In the genomic region with DNA sequence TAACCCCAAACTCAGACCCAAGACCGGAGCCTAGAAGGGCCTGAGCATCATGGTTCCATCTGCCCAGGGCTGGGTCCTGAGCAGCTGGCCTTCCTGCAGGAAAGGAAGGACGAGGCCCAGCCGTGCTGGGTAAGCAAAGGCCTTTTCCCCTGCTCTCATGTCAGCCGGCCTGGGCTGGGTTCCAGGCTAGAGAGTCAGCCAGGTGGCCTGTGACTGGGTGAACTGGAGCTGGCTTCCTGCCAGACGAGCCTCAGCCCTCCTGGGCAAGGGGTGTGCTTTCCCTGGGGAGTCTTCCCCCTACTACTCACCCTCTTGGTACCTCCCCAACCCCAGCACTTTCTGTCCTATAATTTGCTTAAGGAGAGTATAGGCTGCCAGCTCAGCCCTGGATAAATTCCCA, we compare ENCODE assay signal across 16 mouse cellular contexts. TPM values are rescaled to one million over a fixed set of nuclear protein-coding genes. Genes with fewer than 3 reads are reported as not detected.
DNase-seq lines count a peak whose midpoint lies in the region; ATAC-seq and TF ChIP-seq lines count a peak whose summit lies in the region.
"Had no signal": no experiment of that assay in that cellular context is flagged by ENCODE, and none has a peak within 500 bp of the region (broad histone marks: within the 10 kb centered on the region; RNA-seq: fewer than 3 reads in every experiment).

No protein-coding gene starts in this region.

- no peak for TF ChIP-seq POLR2A in cerebellum, adult 2 months (IDR thresholded peaks at IDR 0.05; ENCODE audit: borderline replicate concordance, insufficient read depth, low read length)

- WGBS in cerebellum, adult 2 months = 8% methylated on average over 5 of the region's 5 CpGs
- 75% methylated on average over 5 of the region's 5 CpGs for WGBS in hindbrain, embryonic 13.5 days
- WGBS in hindbrain, embryonic 16.5 days = 54% methylated on average over 5 of the region's 5 CpGs
- WGBS in neural tube, embryonic 14.5 days = 78% methylated on average over 5 of the region's 5 CpGs
- 79% methylated on average over 5 of the region's 5 CpGs for WGBS in neural tube, embryonic 15.5 days
- 64% methylated on average over 5 of the region's 5 CpGs for WGBS in midbrain, postnatal 0 days

- H3K4me3 ChIP-seq in cerebellum, adult 2 months (replicated peaks; ENCODE audit: insufficient read depth, low read depth, low read length) = no peak overlapping the region
- no peak overlapping the region for H3K4me3 ChIP-seq in hindbrain, embryonic 13.5 days
- H3K4me3 ChIP-seq in hindbrain, embryonic 16.5 days (ENCODE audit: low read length) = no peak overlapping the region
- no peak overlapping the region for H3K4me3 ChIP-seq in neural tube, embryonic 14.5 days (ENCODE audit: low read depth, low read length)
- no peak overlapping the region for H3K4me3 ChIP-seq in neural tube, embryonic 15.5 days (replicated peaks)
- H3K4me3 ChIP-seq in midbrain, postnatal 0 days (ENCODE audit: low read depth, low read length) = no peak overlapping the region
- H3K4me3 ChIP-seq: hindbrain, embryonic 12.5 days; left cerebral cortex, adult 2 months had no signal

- peak overlapping the region; percentile 75 for H3K27ac ChIP-seq in cerebellum, adult 2 months (ENCODE audit: insufficient read depth, low read length)
- H3K27ac ChIP-seq in hindbrain, embryonic 13.5 days = no peak overlapping the region
- no peak overlapping the region for H3K27ac ChIP-seq in hindbrain, embryonic 16.5 days (ENCODE audit: low read depth, low read length)
- H3K27ac ChIP-seq in neural tube, embryonic 14.5 days (ENCODE audit: low read depth, low read length) = no peak overlapping the region
- no peak overlapping the region for H3K27ac ChIP-seq in neural tube, embryonic 15.5 days (replicated peaks)
- H3K27ac ChIP-seq in midbrain, postnatal 0 days (ENCODE audit: low read depth, low read length) = no peak overlapping the region
- H3K27ac ChIP-seq: hindbrain, embryonic 12.5 days; left cerebral cortex, adult 2 months had no signal

- 0 out of 2 replicates have a peak overlapping the region, but pooled peaks have one; percentile 9 for H3K9ac ChIP-seq in hindbrain, embryonic 13.5 days
- no peak overlapping the region for H3K9ac ChIP-seq in hindbrain, embryonic 16.5 days (ENCODE audit: low read depth, low read length)
- H3K9ac ChIP-seq in neural tube, embryonic 14.5 days (replicated peaks; ENCODE audit: low read depth, low read length) = 0 out of 2 replicates have a peak overlapping the region, but pooled peaks have one; percentile 7
- no peak overlapping the region for H3K9ac ChIP-seq in neural tube, embryonic 15.5 days (replicated peaks)
- H3K9ac ChIP-seq in midbrain, postnatal 0 days (replicated peaks; ENCODE audit: low read length, poor library complexity, severe bottlenecking) = no peak overlapping the region
- H3K9ac ChIP-seq: hindbrain, embryonic 12.5 days had no signal

- no peak overlapping the region for H3K4me2 ChIP-seq in hindbrain, embryonic 13.5 days
- no peak overlapping the region for H3K4me2 ChIP-seq in hindbrain, embryonic 16.5 days (ENCODE audit: low read length)
- no peak overlapping the region for H3K4me2 ChIP-seq in neural tube, embryonic 14.5 days (ENCODE audit: low read depth, low read length)
- no peak overlapping the region for H3K4me2 ChIP-seq in neural tube, embryonic 15.5 days
- H3K4me2 ChIP-seq in midbrain, postnatal 0 days (ENCODE audit: low read depth, low read length, poor library complexity, severe bottlenecking) = no peak overlapping the region
- H3K4me2 ChIP-seq: hindbrain, embryonic 12.5 days had no signal

- H3K4me1 ChIP-seq in cerebellum, adult 2 months (ENCODE audit: control insufficient read depth, insufficient read depth, low read length) = peaks cover 17% of the 10 kb centered on the region
- H3K4me1 ChIP-seq in hindbrain, embryonic 13.5 days (replicated peaks) = peaks cover 15% of the 10 kb centered on the region
- H3K4me1 ChIP-seq in hindbrain, embryonic 16.5 days (ENCODE audit: control insufficient read depth, insufficient read depth, low read depth, low read length) = peaks cover 11% of the 10 kb centered on the region
- H3K4me1 ChIP-seq in neural tube, embryonic 14.5 days (ENCODE audit: control insufficient read depth, insufficient read depth, low read length) = peaks cover 11% of the 10 kb centered on the region
- H3K4me1 ChIP-seq in neural tube, embryonic 15.5 days = peaks cover 22% of the 10 kb centered on the region
- H3K4me1 ChIP-seq in midbrain, postnatal 0 days (ENCODE audit: insufficient read depth, low read length) = peaks cover 8% of the 10 kb centered on the region; the same call in 1 of the 2 replicates

- H3K27me3 ChIP-seq in cerebellum, adult 2 months (ENCODE audit: control insufficient read depth, insufficient read depth, low read length) = no peaks in the 10 kb centered on the region
- H3K27me3 ChIP-seq in hindbrain, embryonic 13.5 days = no peaks in the 10 kb centered on the region
- no peaks in the 10 kb centered on the region for H3K27me3 ChIP-seq in hindbrain, embryonic 16.5 days (replicated peaks; ENCODE audit: control insufficient read depth, insufficient read depth, low read length)
- no peaks in the 10 kb centered on the region for H3K27me3 ChIP-seq in neural tube, embryonic 14.5 days (ENCODE audit: control insufficient read depth, insufficient read depth, low read length)
- no peaks in the 10 kb centered on the region for H3K27me3 ChIP-seq in neural tube, embryonic 15.5 days (replicated peaks)
- H3K27me3 ChIP-seq in midbrain, postnatal 0 days (ENCODE audit: insufficient read depth, low read length) = no peaks in the 10 kb centered on the region
- H3K27me3 ChIP-seq: hindbrain, embryonic 12.5 days had no signal

- peaks cover 65% of the 10 kb centered on the region for H3K36me3 ChIP-seq in hindbrain, embryonic 13.5 days
- peaks cover 37% of the 10 kb centered on the region for H3K36me3 ChIP-seq in hindbrain, embryonic 16.5 days (ENCODE audit: control insufficient read depth, insufficient read depth, low read length)
- H3K36me3 ChIP-seq in neural tube, embryonic 14.5 days (ENCODE audit: control insufficient read depth, insufficient read depth, low read length) = peaks cover 35% of the 10 kb centered on the region
- peaks cover 47% of the 10 kb centered on the region for H3K36me3 ChIP-seq in neural tube, embryonic 15.5 days
- peaks cover 49% of the 10 kb centered on the region for H3K36me3 ChIP-seq in midbrain, postnatal 0 days (ENCODE audit: insufficient read depth, low read length)

- no peak for ATAC-seq in cerebellum, adult (ENCODE audit: insufficient number of reproducible peaks, low FRiP score, low TSS enrichment)
- no peak for ATAC-seq in hindbrain, embryonic 13.5 days (ENCODE audit: low FRiP score)
- no peak for ATAC-seq in hindbrain, embryonic 16.5 days
- no peak for ATAC-seq in neural tube, embryonic 14.5 days (ENCODE audit: low read depth)
- ATAC-seq in neural tube, embryonic 15.5 days (ENCODE audit: low FRiP score) = no peak
- ATAC-seq in midbrain, postnatal 0 days (ENCODE audit: low FRiP score) = no peak
- ATAC-seq in erythroblast, adult 5-6 weeks (replicated peaks; ENCODE audit: low FRiP score, poor library complexity, severe bottlenecking) = no peak

- no peaks in the 10 kb centered on the region for H3K9me3 ChIP-seq in hindbrain, embryonic 13.5 days
- no peaks in the 10 kb centered on the region for H3K9me3 ChIP-seq in hindbrain, embryonic 16.5 days (ENCODE audit: control insufficient read depth, low read length)
- H3K9me3 ChIP-seq in neural tube, embryonic 14.5 days (ENCODE audit: control insufficient read depth, low read length) = no peaks in the 10 kb centered on the region
- no peaks in the 10 kb centered on the region for H3K9me3 ChIP-seq in neural tube, embryonic 15.5 days (replicated peaks)
- no peaks in the 10 kb centered on the region for H3K9me3 ChIP-seq in midbrain, postnatal 0 days (ENCODE audit: low read length)
- H3K9me3 ChIP-seq: hindbrain, embryonic 12.5 days had no signal

- TF ChIP-seq CTCF in cerebellum, adult 2 months (IDR thresholded peaks at IDR 0.05; ENCODE audit: borderline replicate concordance, insufficient read depth, low read depth, low read length) = no peak
- no peak for TF ChIP-seq CTCF in midbrain, postnatal 0 days (IDR thresholded peaks at IDR 0.05)

- peak; percentile 56 to 63 for DNase-seq in cerebellum, adult 2 months
- no peak for DNase-seq in midbrain, postnatal 0 days (ENCODE audit: low spot score)
- DNase-seq: liver; lung, postnatal 36 days; midbrain, embryonic 14.5 days; thymus, postnatal 25 days had no signal

RNA-seq across cellular contexts. Expression of gene Dpm2, which starts 2.5 kb away (rescaled TPM):
- polyA plus RNA-seq in cerebellum, adult 2 months (2012; rRNA removed) = 131 and 137 TPM in 2 replicates
- polyA plus RNA-seq in hindbrain, embryonic 13.5 days (2015; fragmentation: Nextera tagmentation; extraction: Ambion mirVana) = 142 and 145 TPM in 2 replicates
- polyA plus RNA-seq in hindbrain, embryonic 16.5 days (2015; fragmentation: Nextera tagmentation; extraction: Ambion mirVana) = 142 and 150 TPM in 2 replicates
- 143 and 157 TPM in 2 replicates for polyA plus RNA-seq in neural tube, embryonic 14.5 days (2014; fragmentation: Nextera tagmentation; extraction: Ambion mirVana)
- 141 and 147 TPM in 2 replicates for polyA plus RNA-seq in neural tube, embryonic 15.5 days (2015; fragmentation: Nextera tagmentation; extraction: Ambion mirVana)
- 70.0 and 73.3 TPM in 2 replicates for total RNA-seq in midbrain, postnatal 0 days (2014; rRNA removed)
- polyA plus RNA-seq in midbrain, postnatal 0 days (2015; fragmentation: Nextera tagmentation; extraction: Ambion mirVana) = 135 and 143 TPM in 2 replicates
- 26.9 and 41.0 TPM in 2 replicates for total RNA-seq in erythroblast, adult 5-6 weeks (2015; ENCODE audit: low replicate concordance)
- total RNA-seq in erythroblast, adult 5-6 weeks (2017; ENCODE audit: low replicate concordance) = 8.6 and 18.2 TPM in 2 replicates

RNA-seq across cellular contexts. Expression of gene Pip5kl1, which starts 6.4 kb away (rescaled TPM):
- polyA plus RNA-seq in cerebellum, adult 2 months (2012; rRNA removed) = 25.2 and 28.4 TPM in 2 replicates
- polyA plus RNA-seq in hindbrain, embryonic 13.5 days (2015; fragmentation: Nextera tagmentation; extraction: Ambion mirVana) = 9.0 and 9.6 TPM in 2 replicates
- 16.9 and 20.4 TPM in 2 replicates for polyA plus RNA-seq in hindbrain, embryonic 16.5 days (2015; fragmentation: Nextera tagmentation; extraction: Ambion mirVana)
- polyA plus RNA-seq in neural tube, embryonic 14.5 days (2014; fragmentation: Nextera tagmentation; extraction: Ambion mirVana) = 12.4 and 17.1 TPM in 2 replicates
- 16.3 and 17.8 TPM in 2 replicates for polyA plus RNA-seq in neural tube, embryonic 15.5 days (2015; fragmentation: Nextera tagmentation; extraction: Ambion mirVana)
- total RNA-seq in midbrain, postnatal 0 days (2014; rRNA removed) = 19.3 and 20.0 TPM in 2 replicates
- polyA plus RNA-seq in midbrain, postnatal 0 days (2015; fragmentation: Nextera tagmentation; extraction: Ambion mirVana) = 16.5 and 26.5 TPM in 2 replicates
- total RNA-seq in erythroblast, adult 5-6 weeks (2015; ENCODE audit: low replicate concordance) = not detected in 2 replicates
- total RNA-seq in erythroblast, adult 5-6 weeks (2017; ENCODE audit: low replicate concordance) = 1.9 TPM in 1 of 2 replicates, not detected in the other
- total RNA-seq: adrenal gland, adult 18-20 months had no signal

RNA-seq across cellular contexts. Expression of gene 9430097D07Rik, which starts 7.3 kb away (rescaled TPM):
- 0.59 and 0.60 TPM in 2 replicates for polyA plus RNA-seq in cerebellum, adult 2 months (2012; rRNA removed)
- 0.53 and 0.56 TPM in 2 replicates for polyA plus RNA-seq in hindbrain, embryonic 13.5 days (2015; fragmentation: Nextera tagmentation; extraction: Ambion mirVana)
- 0.72 and 1.6 TPM in 2 replicates for polyA plus RNA-seq in hindbrain, embryonic 16.5 days (2015; fragmentation: Nextera tagmentation; extraction: Ambion mirVana)
- polyA plus RNA-seq in neural tube, embryonic 14.5 days (2014; fragmentation: Nextera tagmentation; extraction: Ambion mirVana) = 0.98 and 1.2 TPM in 2 replicates
- polyA plus RNA-seq in neural tube, embryonic 15.5 days (2015; fragmentation: Nextera tagmentation; extraction: Ambion mirVana) = 0.59 and 0.99 TPM in 2 replicates
- total RNA-seq in midbrain, postnatal 0 days (2014; rRNA removed) = 0.16 and 0.33 TPM in 2 replicates
- 0.69 and 0.82 TPM in 2 replicates for polyA plus RNA-seq in midbrain, postnatal 0 days (2015; fragmentation: Nextera tagmentation; extraction: Ambion mirVana)
- not detected in 2 replicates for total RNA-seq in erythroblast, adult 5-6 weeks (2015; ENCODE audit: low replicate concordance)
- not detected in 2 replicates for total RNA-seq in erythroblast, adult 5-6 weeks (2017; ENCODE audit: low replicate concordance)
- total RNA-seq: adrenal gland, adult 18-20 months; neutrophil, adult 5-6 weeks had no signal

RNA-seq across cellular contexts. Expression of gene St6galnac4, which starts 18.7 kb away (rescaled TPM):
- 91.4 and 101 TPM in 2 replicates for polyA plus RNA-seq in cerebellum, adult 2 months (2012; rRNA removed)
- polyA plus RNA-seq in hindbrain, embryonic 13.5 days (2015; fragmentation: Nextera tagmentation; extraction: Ambion mirVana) = 22.8 and 23.4 TPM in 2 replicates
- 49.6 and 54.3 TPM in 2 replicates for polyA plus RNA-seq in hindbrain, embryonic 16.5 days (2015; fragmentation: Nextera tagmentation; extraction: Ambion mirVana)
- polyA plus RNA-seq in neural tube, embryonic 14.5 days (2014; fragmentation: Nextera tagmentation; extraction: Ambion mirVana) = 30.4 and 35.1 TPM in 2 replicates
- polyA plus RNA-seq in neural tube, embryonic 15.5 days (2015; fragmentation: Nextera tagmentation; extraction: Ambion mirVana) = 43.9 and 44.6 TPM in 2 replicates
- 50.9 and 51.1 TPM in 2 replicates for total RNA-seq in midbrain, postnatal 0 days (2014; rRNA removed)
- polyA plus RNA-seq in midbrain, postnatal 0 days (2015; fragmentation: Nextera tagmentation; extraction: Ambion mirVana) = 38.0 and 38.6 TPM in 2 replicates
- 8.8 and 9.4 TPM in 2 replicates for total RNA-seq in erythroblast, adult 5-6 weeks (2015; ENCODE audit: low replicate concordance)
- 3.8 and 4.9 TPM in 2 replicates for total RNA-seq in erythroblast, adult 5-6 weeks (2017; ENCODE audit: low replicate concordance)

RNA-seq across cellular contexts. Expression of gene St6galnac6, which starts 31.4 kb away (rescaled TPM):
- 89.5 TPM in 2 replicates for polyA plus RNA-seq in cerebellum, adult 2 months (2012; rRNA removed)
- 13.1 and 13.5 TPM in 2 replicates for polyA plus RNA-seq in hindbrain, embryonic 13.5 days (2015; fragmentation: Nextera tagmentation; extraction: Ambion mirVana)
- polyA plus RNA-seq in hindbrain, embryonic 16.5 days (2015; fragmentation: Nextera tagmentation; extraction: Ambion mirVana) = 29.5 and 35.4 TPM in 2 replicates
- 5.2 and 5.4 TPM in 2 replicates for polyA plus RNA-seq in neural tube, embryonic 14.5 days (2014; fragmentation: Nextera tagmentation; extraction: Ambion mirVana)
- polyA plus RNA-seq in neural tube, embryonic 15.5 days (2015; fragmentation: Nextera tagmentation; extraction: Ambion mirVana) = 13.5 and 14.4 TPM in 2 replicates
- total RNA-seq in midbrain, postnatal 0 days (2014; rRNA removed) = 113 and 166 TPM in 2 replicates
- 42.1 and 45.2 TPM in 2 replicates for polyA plus RNA-seq in midbrain, postnatal 0 days (2015; fragmentation: Nextera tagmentation; extraction: Ambion mirVana)
- total RNA-seq in erythroblast, adult 5-6 weeks (2015; ENCODE audit: low replicate concordance) = 0.77 and 3.3 TPM in 2 replicates
- 2.1 and 2.5 TPM in 2 replicates for total RNA-seq in erythroblast, adult 5-6 weeks (2017; ENCODE audit: low replicate concordance)

Comparison
In these comparisons a context has a peak if more than half of its experiments do, and no peak if none do; other contexts are left out.
1. H3K9ac ChIP-seq: peak in hindbrain, embryonic 13.5 days (single experiment) and neural tube, embryonic 14.5 days (single experiment); none in hindbrain, embryonic 16.5 days (single experiment), neural tube, embryonic 15.5 days (single experiment) and midbrain, postnatal 0 days (single experiment).